Mouse (Mus musculus) ES-E14 (cell line): ENCODE measurements around the gene Gramd1a. TPM values are rescaled to one million over a fixed set of nuclear protein-coding genes. Genes with fewer than 3 reads are reported as not detected.

ENCODE experiments used
- DNase-seq: peaks from one replicate; pipeline ENCODE4 v3.0.0-alpha.2; 2013; ENCODE audit warnings: low read depth, low spot score
- H3K27ac ChIP-seq: 2 replicates; pipeline ENCODE4 v1.5.1; 2012; ENCODE audit warnings: low read depth, mild to moderate bottlenecking, low read length, moderate library complexity, mixed read lengths; ENCODE audit not compliant: poor library complexity, insufficient read depth, severe bottlenecking
- H3K36me3 ChIP-seq: 2 replicates; pipeline ENCODE4 v1.6.1; 2012; ENCODE audit warnings: mild to moderate bottlenecking, low read length, moderate library complexity, mixed read lengths; ENCODE audit not compliant: control insufficient read depth, poor library complexity, insufficient read depth, severe bottlenecking
- H3K4me1 ChIP-seq, 2 experiments: fragments of 150-350 bp in 1 of 2; sonication (generic) in 1 of 2; 2 replicates each; pipeline ENCODE4 v1.6.1; 2012; ENCODE audit warnings: low read length in 2 of 2, mild to moderate bottlenecking in 1 of 2, mixed read lengths in 1 of 2; ENCODE audit not compliant: control insufficient read depth in 2 of 2, insufficient read depth in 2 of 2, poor library complexity in 1 of 2
- H3K4me3 ChIP-seq, 2 experiments: fragments of 150-350 bp in 1 of 2; sonication (generic) in 1 of 2; 2 replicates each; pipeline ENCODE4 v1.5.1; 2012; ENCODE audit warnings: low read length in 2 of 2, low read depth in 1 of 2, mild to moderate bottlenecking in 1 of 2, mixed read lengths in 1 of 2; ENCODE audit not compliant: insufficient read depth in 1 of 2, poor library complexity in 1 of 2, severe bottlenecking in 1 of 2
- H3K9ac ChIP-seq: 2 replicates; pipeline ENCODE4 v1.6.1; 2012; ENCODE audit warnings: low read depth, mild to moderate bottlenecking, low read length, mixed read lengths; ENCODE audit not compliant: poor library complexity, insufficient read depth, severe bottlenecking
- H3K9me3 ChIP-seq: fragments of 150-350 bp; sonication (generic); 2 replicates; pipeline ENCODE4 v1.6.1; 2012; ENCODE audit warnings: low read depth, mild to moderate bottlenecking, low read length; ENCODE audit not compliant: control insufficient read depth, insufficient read depth
- CHD2 ChIP-seq: IDR thresholded peaks from 2 replicates; pipeline ENCODE4 v1.6.1; 2014; ENCODE audit warnings: mild to moderate bottlenecking, low read depth, low read length, inconsistent platforms
- HCFC1 ChIP-seq: IDR thresholded peaks from 2 replicates; pipeline ENCODE4 v1.6.1; 2012; ENCODE audit warnings: low read length, inconsistent platforms, borderline replicate concordance; ENCODE audit not compliant: insufficient read depth
- MAFK ChIP-seq: IDR thresholded peaks from 2 replicates; pipeline ENCODE4 v1.6.1; 2014; ENCODE audit warnings: mild to moderate bottlenecking, low read depth, low read length, inconsistent platforms; ENCODE audit not compliant: insufficient read depth
- ZC3H11A ChIP-seq: IDR thresholded peaks from 2 replicates; pipeline ENCODE4 v1.6.1; 2012; ENCODE audit warnings: low read depth, mild to moderate bottlenecking, inconsistent platforms, low read length, borderline replicate concordance
- ZNF384 ChIP-seq: IDR thresholded peaks from 2 replicates; pipeline ENCODE4 v1.6.1; 2012; ENCODE audit warnings: low read depth, low read length, inconsistent platforms
- in situ Hi-C, 2 experiments: fragments of 600-800 bp; cut with MboI; formaldehyde crosslinking; loops; one replicate each; pipeline ENCODE4 v1.15.1; 2025; ENCODE audit warnings: low sequenced_read_pairs in 2 of 2, inconsistent platforms in 1 of 2; ENCODE audit not compliant: unreplicated experiment in 2 of 2
- total RNA-seq: library from RNA; depleted of rRNA; stranded (reverse); fragments of 300-350 nt; gene quantifications from 2 replicates; pipeline ENCODE4 v1.2.3, GENCODE M21; 2012

Gramd1a gene
- total RNA-seq, 1 experiment: 44.2 TPM

- Histone ChIP-seq H3K4me3 (no peak overlapping the region), H3K9me3 (no peaks in the 10 kb centered on the region), H3K27ac (no peak overlapping the region), H3K36me3 (no peaks in the 10 kb centered on the region), H3K9ac (no peak overlapping the region), H3K4me1 (peaks cover 0 to 14% of the 10 kb centered on the region in 2 experiments; a peak in 2 of 4 replicates)
- in situ Hi-C loops: no loop called here
- DNase-seq: no peak
- TF ChIP-seq ZNF384: no peak
- no peak for TF ChIP-seq ZC3H11A
- no peak for TF ChIP-seq CHD2
- TF ChIP-seq MAFK: no peak
- TF ChIP-seq HCFC1: no peak
Measured at GRCm38 (mm10) chr7:31112036-31112435, 43.7 kb downstream of the Gramd1a start.

GRCm38 (mm10) chr7:31110861-31111385, 44.8 kb downstream of the Gramd1a start:
- H3K9ac ChIP-seq: no peak overlapping the region
- TF ChIP-seq ZNF384 (no peak), CHD2 (no peak), HCFC1 (no peak), MAFK (no peak), ZC3H11A (no peak)

GRCm38 (mm10) chr7:31109796-31110195, 45.9 kb downstream of the Gramd1a start:
- in situ Hi-C loops: no loop called here
- Histone ChIP-seq H3K4me3 (no peak overlapping the region), H3K27ac (no peak overlapping the region), H3K9me3 (no peaks in the 10 kb centered on the region), H3K9ac (no peak overlapping the region), H3K36me3 (no peaks in the 10 kb centered on the region), H3K4me1 (no peaks in the 10 kb centered on the region)
- TF ChIP-seq ZC3H11A (no peak), HCFC1 (no peak), MAFK (no peak), CHD2 (no peak), ZNF384 (no peak)
- no peak for DNase-seq

More at GRCm38 (mm10) chr7:31110861-31111385, 44.8 kb downstream of the Gramd1a start:
- Histone ChIP-seq H3K4me1 (peaks cover 0 to 10% of the 10 kb centered on the region in 2 experiments; a peak in 2 of 4 replicates), H3K9me3 (no peaks in the 10 kb centered on the region), H3K27ac (no peak overlapping the region), H3K4me3 (no peak overlapping the region), H3K36me3 (no peaks in the 10 kb centered on the region)
- in situ Hi-C loops: no loop called here
- no peak for DNase-seq

GRCm38 (mm10) chr7:31109091-31109490, 46.6 kb downstream of the Gramd1a start:
- no peak for DNase-seq
- Histone ChIP-seq H3K4me3 (no peak overlapping the region), H3K4me1 (no peaks in the 10 kb centered on the region), H3K9ac (no peak overlapping the region), H3K27ac (no peak overlapping the region), H3K36me3 (no peaks in the 10 kb centered on the region), H3K9me3 (no peaks in the 10 kb centered on the region)
- in situ Hi-C loops: no loop called here
- TF ChIP-seq ZC3H11A (no peak), CHD2 (no peak), HCFC1 (no peak), MAFK (no peak), ZNF384 (no peak)

- in situ Hi-C loops: no loop called here
- H3K27ac ChIP-seq: no peak overlapping the region
- H3K9ac ChIP-seq: no peak overlapping the region
- DNase-seq: no peak
- TF ChIP-seq MAFK: no peak
- no peak for TF ChIP-seq CHD2
- no peak for TF ChIP-seq ZNF384
- TF ChIP-seq HCFC1: no peak
- no peak for TF ChIP-seq ZC3H11A
- no peaks in the 10 kb centered on the region for H3K9me3 ChIP-seq
- no peaks in the 10 kb centered on the region for H3K36me3 ChIP-seq
- no peak overlapping the region for H3K4me3 ChIP-seq
- peaks cover 0 to 3% of the 10 kb centered on the region in 2 experiments; a peak in 1 of 4 replicates for H3K4me1 ChIP-seq
Measured at GRCm38 (mm10) chr7:31107781-31108180, 47.9 kb downstream of the Gramd1a start.
